Mouse (Mus musculus) cerebellum, adult (tissue): ENCODE data around the gene Ppp1r16b.

ENCODE experiments used
- ATAC-seq: cut with Nextera tagmentation; 2 replicates; pipeline ENCODE4 v1.9.2; 2017; ENCODE audit warnings: mild to moderate bottlenecking, moderate library complexity, mixed read lengths; ENCODE audit not compliant: insufficient number of reproducible peaks, low FRiP score, low TSS enrichment

Ppp1r16b gene

GRCm38 (mm10) chr2:158799328-158799727 lies 134.1 kb downstream of the Ppp1r16b start:
- ATAC-seq = no peak

GRCm38 (mm10) chr2:158800788-158801187 lies 135.6 kb downstream of the Ppp1r16b start:
- ATAC-seq = no peak

DNA sequence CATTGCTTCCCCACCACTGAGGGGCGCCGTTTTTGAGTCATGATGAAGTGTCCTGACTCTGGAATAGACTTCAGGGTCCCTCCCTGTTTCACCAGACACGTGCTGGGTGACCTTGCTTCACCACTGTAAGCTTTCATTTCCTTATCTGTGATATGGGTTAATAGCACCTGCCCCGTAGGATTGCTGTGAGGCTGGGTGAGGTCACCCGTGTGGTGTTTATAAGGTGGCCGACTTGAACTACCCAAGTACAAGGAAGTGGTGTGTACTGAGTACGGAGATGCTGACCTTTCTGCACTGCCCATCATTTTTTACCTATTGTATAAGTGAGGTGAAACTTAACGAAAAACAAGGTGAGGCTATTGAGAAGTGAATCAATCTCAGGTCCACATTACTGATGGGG lies 138.4 kb downstream of the Ppp1r16b start:
- no peak for ATAC-seq

GRCm38 (mm10) chr2:158815686-158816085 lies 150.5 kb downstream of the Ppp1r16b start:
- no peak for ATAC-seq
